ENCODE assay signal across 20 mouse cellular contexts in the genomic region with DNA sequence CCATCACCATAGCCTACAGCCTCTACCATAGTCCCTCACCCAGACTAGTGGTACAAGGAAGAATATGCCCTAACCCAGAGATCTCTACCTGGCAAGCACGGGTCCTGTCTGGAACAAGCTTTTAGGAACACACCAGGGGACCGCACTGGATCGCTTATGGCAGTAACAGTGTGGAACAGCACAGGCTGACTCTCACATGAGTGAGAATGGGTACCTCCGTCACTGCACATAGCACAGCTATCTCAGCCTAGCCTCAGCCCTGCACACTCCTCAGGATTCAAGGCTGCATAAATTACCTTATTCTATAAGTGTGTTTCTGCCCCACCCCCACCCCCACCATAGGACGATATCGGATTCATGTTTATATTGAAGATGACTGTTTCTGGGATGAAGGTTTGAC.
DNase-seq lines count a peak whose midpoint lies in the region; ATAC-seq lines count a peak whose summit lies in the region.
"Had no signal": no experiment of that assay in that cellular context is flagged by ENCODE, and none has a peak within 500 bp of the region (broad histone marks: within the 10 kb centered on the region; RNA-seq: fewer than 3 reads in every experiment).

No protein-coding gene starts in this region.

- DNase-seq in heart, adult 11 months: peak; percentile 75
- DNase-seq in kidney, adult 9 months: no peak
- DNase-seq: adrenal gland, adult 2 months; cerebellum, adult 11 months; cerebellum, adult 9-11 months; gastrocnemius, adult 2 months; heart, postnatal 4 days; kidney, adult 8-10 months; liver, embryonic 13.5 days; right cerebral cortex, postnatal 25 days; spleen, adult 18-20 months had no signal

- no peak for ATAC-seq in heart, embryonic 12.5 days (ENCODE audit: insufficient number of reproducible peaks, low FRiP score)
- ATAC-seq in kidney, embryonic 16.5 days (ENCODE audit: low FRiP score, low TSS enrichment): peak; percentile 50; the same call in 1 of the 2 replicates
- 0 out of 2 replicates have a peak, but pooled peaks have one; percentile 9 for ATAC-seq in midbrain, embryonic 12.5 days (ENCODE audit: low FRiP score, low read depth)
- ATAC-seq in midbrain, embryonic 15.5 days (replicated peaks): no peak; the same call in 1 of the 2 replicates
- ATAC-seq in hindbrain, embryonic 15.5 days (ENCODE audit: low FRiP score, low read depth): 0 out of 2 replicates have a peak, but pooled peaks have one; percentile 48
- ATAC-seq: intestine, embryonic 15.5 days had no signal

- peaks cover 3% of the 10 kb centered on the region; the same call in 1 of the 2 replicates for H3K4me1 ChIP-seq in heart, embryonic 12.5 days (replicated peaks)
- H3K4me1 ChIP-seq in kidney, embryonic 16.5 days (ENCODE audit: insufficient read depth, low read length): peaks cover 8% of the 10 kb centered on the region
- peaks cover 21% of the 10 kb centered on the region for H3K4me1 ChIP-seq in midbrain, embryonic 12.5 days
- peaks cover 11% of the 10 kb centered on the region for H3K4me1 ChIP-seq in midbrain, embryonic 15.5 days
- peaks cover 9% of the 10 kb centered on the region for H3K4me1 ChIP-seq in hindbrain, embryonic 15.5 days (replicated peaks)
- H3K4me1 ChIP-seq: intestine, embryonic 15.5 days; liver, embryonic 13.5 days had no signal

- H3K9me3 ChIP-seq in heart, embryonic 12.5 days (replicated peaks): no peaks in the 10 kb centered on the region
- no peaks in the 10 kb centered on the region for H3K9me3 ChIP-seq in kidney, embryonic 16.5 days (ENCODE audit: low read length)
- H3K9me3 ChIP-seq in midbrain, embryonic 12.5 days: no peaks in the 10 kb centered on the region
- H3K9me3 ChIP-seq in midbrain, embryonic 15.5 days: no peaks in the 10 kb centered on the region
- no peaks in the 10 kb centered on the region for H3K9me3 ChIP-seq in hindbrain, embryonic 15.5 days
- H3K9me3 ChIP-seq: embryonic facial prominence, embryonic 13.5 days; intestine, embryonic 15.5 days; liver, embryonic 13.5 days had no signal

- H3K9ac ChIP-seq in heart, embryonic 12.5 days: no peak overlapping the region
- no peak overlapping the region for H3K9ac ChIP-seq in kidney, embryonic 16.5 days (replicated peaks; ENCODE audit: low read length)
- H3K9ac ChIP-seq in midbrain, embryonic 12.5 days (replicated peaks): no peak overlapping the region
- H3K9ac ChIP-seq in midbrain, embryonic 15.5 days: no peak overlapping the region
- no peak overlapping the region for H3K9ac ChIP-seq in hindbrain, embryonic 15.5 days
- H3K9ac ChIP-seq: embryonic facial prominence, embryonic 13.5 days; intestine, embryonic 15.5 days; liver, embryonic 13.5 days had no signal

- no peak overlapping the region for H3K4me3 ChIP-seq in heart, embryonic 12.5 days
- no peak overlapping the region for H3K4me3 ChIP-seq in kidney, embryonic 16.5 days (ENCODE audit: low read length)
- no peak overlapping the region for H3K4me3 ChIP-seq in midbrain, embryonic 12.5 days
- no peak overlapping the region for H3K4me3 ChIP-seq in midbrain, embryonic 15.5 days
- H3K4me3 ChIP-seq in hindbrain, embryonic 15.5 days: no peak overlapping the region
- H3K4me3 ChIP-seq: embryonic facial prominence, embryonic 13.5 days; erythroblast, embryonic 14.5 days; gastrocnemius, adult 2 months; intestine, embryonic 15.5 days; left cerebral cortex, adult 2 months; liver, embryonic 13.5 days had no signal

- H3K27me3 ChIP-seq in heart, embryonic 12.5 days (replicated peaks): no peaks in the 10 kb centered on the region
- no peaks in the 10 kb centered on the region for H3K27me3 ChIP-seq in kidney, embryonic 16.5 days (ENCODE audit: insufficient read depth, low read length)
- H3K27me3 ChIP-seq in midbrain, embryonic 12.5 days: no peaks in the 10 kb centered on the region
- no peaks in the 10 kb centered on the region; the same call in 1 of the 2 replicates for H3K27me3 ChIP-seq in midbrain, embryonic 15.5 days (replicated peaks)
- no peaks in the 10 kb centered on the region for H3K27me3 ChIP-seq in hindbrain, embryonic 15.5 days
- H3K27me3 ChIP-seq: embryonic facial prominence, embryonic 13.5 days; intestine, embryonic 15.5 days; liver, embryonic 13.5 days had no signal

- H3K27ac ChIP-seq in heart, embryonic 12.5 days (ENCODE audit: poor library complexity, severe bottlenecking): no peak overlapping the region
- 0 out of 2 replicates have a peak overlapping the region, but pooled peaks have one; percentile 20 for H3K27ac ChIP-seq in kidney, embryonic 16.5 days (ENCODE audit: low read length)
- 0 out of 2 replicates have a peak overlapping the region, but pooled peaks have one; percentile 25 for H3K27ac ChIP-seq in midbrain, embryonic 12.5 days (replicated peaks)
- H3K27ac ChIP-seq in midbrain, embryonic 15.5 days: no peak overlapping the region
- no peak overlapping the region for H3K27ac ChIP-seq in hindbrain, embryonic 15.5 days (replicated peaks)
- H3K27ac ChIP-seq: embryonic facial prominence, embryonic 13.5 days; gastrocnemius, adult 2 months; intestine, embryonic 15.5 days; left cerebral cortex, adult 2 months; liver, embryonic 13.5 days had no signal

- H3K36me3 ChIP-seq in heart, embryonic 12.5 days: no peaks in the 10 kb centered on the region
- no peaks in the 10 kb centered on the region for H3K36me3 ChIP-seq in kidney, embryonic 16.5 days (ENCODE audit: insufficient read depth, low read length)
- no peaks in the 10 kb centered on the region for H3K36me3 ChIP-seq in midbrain, embryonic 12.5 days
- no peaks in the 10 kb centered on the region for H3K36me3 ChIP-seq in midbrain, embryonic 15.5 days (replicated peaks)
- H3K36me3 ChIP-seq in hindbrain, embryonic 15.5 days: no peaks in the 10 kb centered on the region
- H3K36me3 ChIP-seq: embryonic facial prominence, embryonic 13.5 days; intestine, embryonic 15.5 days; liver, embryonic 13.5 days had no signal

- WGBS in heart, embryonic 12.5 days: 79% methylated on average over 6 of the region's 6 CpGs
- WGBS in kidney, embryonic 16.5 days: 57% methylated on average over 6 of the region's 6 CpGs
- 82% methylated on average over 6 of the region's 6 CpGs for WGBS in midbrain, embryonic 12.5 days
- WGBS in midbrain, embryonic 15.5 days: 81% methylated on average over 6 of the region's 6 CpGs
- WGBS in hindbrain, embryonic 15.5 days: 55% methylated on average over 6 of the region's 6 CpGs

- no peak overlapping the region for H3K4me2 ChIP-seq in heart, embryonic 12.5 days
- H3K4me2 ChIP-seq in kidney, embryonic 16.5 days (replicated peaks; ENCODE audit: low read depth, low read length): no peak overlapping the region
- H3K4me2 ChIP-seq in midbrain, embryonic 12.5 days (replicated peaks): no peak overlapping the region
- H3K4me2 ChIP-seq in midbrain, embryonic 15.5 days: no peak overlapping the region
- H3K4me2 ChIP-seq in hindbrain, embryonic 15.5 days: no peak overlapping the region
- H3K4me2 ChIP-seq: embryonic facial prominence, embryonic 13.5 days; intestine, embryonic 15.5 days; liver, embryonic 13.5 days had no signal

Comparison
In these comparisons a context has a peak if more than half of its experiments do, and no peak if none do; other contexts are left out.
1. ATAC-seq: peak in kidney, embryonic 16.5 days (single experiment), midbrain, embryonic 12.5 days (single experiment) and hindbrain, embryonic 15.5 days (single experiment); none in heart, embryonic 12.5 days (single experiment) and midbrain, embryonic 15.5 days (single experiment).
2. H3K27ac ChIP-seq: peak in kidney, embryonic 16.5 days (single experiment) and midbrain, embryonic 12.5 days (single experiment); none in heart, embryonic 12.5 days (single experiment), midbrain, embryonic 15.5 days (single experiment) and hindbrain, embryonic 15.5 days (single experiment).